Mouse (Mus musculus): Measurements from ENCODE around the gene Zfp867. TPM values are rescaled to one million over a fixed set of nuclear protein-coding genes. Genes with fewer than 3 reads are reported as not detected.

Zfp867 gene
- polyA plus RNA-seq, 1 experiment from 2014 or later, result 9.3 TPM

DNA sequence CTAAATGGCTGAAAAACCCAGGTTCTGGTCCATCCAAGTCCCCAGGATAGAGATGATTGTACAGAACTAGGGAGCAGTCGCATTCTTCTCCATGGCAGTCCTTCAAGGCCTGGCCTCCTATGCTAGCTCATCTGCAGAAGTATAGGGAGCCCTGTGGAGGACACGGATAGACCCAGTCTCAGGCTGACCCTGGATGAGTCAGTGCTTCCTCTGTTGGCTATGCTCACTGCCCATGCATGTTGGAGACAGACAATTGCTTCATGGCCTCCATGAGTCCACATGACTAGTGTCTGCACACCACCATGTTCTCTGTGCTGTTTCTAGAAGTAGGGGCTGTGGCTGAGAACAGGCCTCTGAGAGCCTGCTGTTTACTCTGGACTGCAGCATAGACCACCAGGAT is 15.9 kb downstream of the Zfp867 start:
- no peak overlapping the region for H3K4me2 ChIP-seq
- WGBS, result 90% methylated on average over 2 of the region's 2 CpGs
- no peaks in the 10 kb centered on the region for H3K9me3 ChIP-seq
- no peak overlapping the region for H3K27ac ChIP-seq
- peaks cover 59% of the 10 kb centered on the region for H3K36me3 ChIP-seq
- no peak for ATAC-seq (ENCODE audit: insufficient number of reproducible peaks, low FRiP score, low TSS enrichment, low read depth)
- H3K4me1 ChIP-seq, result peaks cover 14% of the 10 kb centered on the region
- no peak overlapping the region for H3K4me3 ChIP-seq
- H3K9ac ChIP-seq, result no peak overlapping the region
- H3K27me3 ChIP-seq, result no peaks in the 10 kb centered on the region

DNA sequence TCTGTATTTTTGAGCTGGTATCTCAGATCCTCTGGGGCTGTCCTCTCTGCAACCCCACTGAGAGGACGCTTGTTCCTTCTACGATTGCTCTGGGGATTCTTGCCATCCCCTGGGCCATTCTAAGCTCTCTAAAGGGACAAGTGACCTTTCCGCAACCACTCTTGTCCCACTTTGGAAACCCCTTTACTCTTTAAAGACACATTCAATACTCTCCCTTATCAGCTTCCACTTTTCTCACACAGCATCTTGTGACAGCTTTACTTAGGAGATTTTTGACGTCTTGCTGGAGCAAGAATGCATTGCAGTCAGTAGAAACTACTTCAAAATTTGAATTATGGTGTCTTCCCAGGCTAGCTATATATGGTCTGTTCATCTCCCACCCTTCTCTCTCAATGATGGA is 21.2 kb downstream of the Zfp867 start, which contains the start of gene Snap47:
Gene Snap47, minus strand, starts transcription at position 101 of the 400 bp plus-strand sequence.
- no peak for ATAC-seq (ENCODE audit: insufficient number of reproducible peaks, low FRiP score, low TSS enrichment, low read depth)
- peaks cover 21% of the 10 kb centered on the region for H3K4me1 ChIP-seq
- WGBS, result 76% methylated on average over 4 of the region's 4 CpGs
- H3K9me3 ChIP-seq, result no peaks in the 10 kb centered on the region
- H3K27me3 ChIP-seq, result no peaks in the 10 kb centered on the region
- H3K4me2 ChIP-seq, result peak within 1 kb of the TSS; percentile 89
- H3K27ac ChIP-seq, result peak within 1 kb of the TSS; percentile 86
- H3K36me3 ChIP-seq, result peaks cover 35% of the 10 kb centered on the region
- H3K9ac ChIP-seq, result peak within 1 kb of the TSS; percentile 90
- H3K4me3 ChIP-seq, result peak within 1 kb of the TSS; percentile 79

DNA sequence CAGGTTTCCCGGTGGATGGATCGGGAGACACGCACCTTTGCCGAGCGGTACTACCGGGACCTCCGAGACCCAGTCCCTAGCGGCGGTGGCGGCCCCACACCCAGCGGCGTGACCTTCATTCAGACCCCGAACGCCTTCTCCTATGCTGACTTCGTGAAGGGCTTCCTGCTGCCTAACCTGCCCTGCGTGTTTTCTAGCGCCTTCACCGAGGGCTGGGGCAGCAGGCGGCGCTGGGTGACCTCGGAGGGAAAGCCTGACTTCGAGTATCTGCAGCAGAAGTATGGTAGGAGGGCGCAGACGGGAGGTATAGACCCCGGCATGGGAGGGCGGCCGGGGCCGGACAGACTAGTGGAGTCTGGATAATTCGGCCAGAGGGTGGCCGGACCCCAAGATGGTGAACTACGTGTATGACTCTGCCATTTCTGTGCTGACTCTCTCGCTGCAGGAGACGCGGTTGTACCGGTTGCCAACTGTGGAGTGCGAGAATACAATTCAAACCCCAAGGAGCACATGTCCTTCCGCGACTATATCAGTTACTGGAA is 22.0 kb downstream of the Zfp867 start:
- peaks cover 27% of the 10 kb centered on the region for H3K36me3 ChIP-seq
- H3K4me3 ChIP-seq, result peak overlapping the region; percentile 79
- WGBS, result under 1% methylated on average over 38 of the region's 38 CpGs
- 0 out of 2 replicates have a peak, but pooled peaks have one; percentile 20 for ATAC-seq (ENCODE audit: insufficient number of reproducible peaks, low FRiP score, low TSS enrichment, low read depth)
- H3K27ac ChIP-seq, result peak overlapping the region; percentile 86
- peak overlapping the region; percentile 90 for H3K9ac ChIP-seq
- no peaks in the 10 kb centered on the region for H3K27me3 ChIP-seq
- peak overlapping the region; percentile 89 for H3K4me2 ChIP-seq
- H3K4me1 ChIP-seq, result peaks cover 21% of the 10 kb centered on the region
- no peaks in the 10 kb centered on the region for H3K9me3 ChIP-seq

DNA sequence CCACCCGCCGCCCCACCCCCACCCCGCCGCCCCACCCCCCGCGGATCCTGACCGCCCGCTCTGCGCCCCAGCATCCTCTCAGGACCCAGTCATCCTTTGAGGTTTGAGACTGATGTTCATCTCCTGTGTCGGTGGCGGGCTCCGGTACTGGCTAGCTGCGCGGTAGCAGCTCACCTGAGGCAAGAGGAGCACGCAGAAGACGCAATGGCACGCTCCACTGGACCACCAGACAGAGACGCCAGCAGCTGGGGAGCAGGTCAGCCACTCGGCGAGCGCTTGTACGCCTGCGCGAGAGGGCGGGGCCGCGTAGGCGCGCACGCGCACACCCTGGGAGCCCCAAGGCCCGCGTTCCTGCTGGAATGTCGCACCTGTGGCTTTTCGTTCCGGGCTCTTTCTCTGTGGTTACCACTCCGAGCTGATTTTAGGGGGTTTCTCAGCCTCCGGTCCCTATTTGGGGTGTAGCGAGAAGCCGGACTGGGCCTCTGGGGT is 22.5 kb downstream of the Zfp867 start, which contains the start of gene Jmjd4:
Gene Jmjd4, plus strand, starts transcription at position 305 of the 489 bp plus-strand sequence.
- peak within 1 kb of the TSS; percentile 86 for H3K27ac ChIP-seq
- H3K27me3 ChIP-seq, result no peaks in the 10 kb centered on the region
- peak within 1 kb of the TSS; percentile 90 for H3K9ac ChIP-seq
- 0% methylated on average over 37 of the region's 40 CpGs for WGBS
- H3K4me2 ChIP-seq, result peak within 1 kb of the TSS; percentile 89
- peaks cover 22% of the 10 kb centered on the region for H3K36me3 ChIP-seq
- peak; percentile 79 for ATAC-seq (ENCODE audit: insufficient number of reproducible peaks, low FRiP score, low TSS enrichment, low read depth)
- no peaks in the 10 kb centered on the region for H3K9me3 ChIP-seq
- H3K4me3 ChIP-seq, result peak within 1 kb of the TSS; percentile 79
- peaks cover 21% of the 10 kb centered on the region for H3K4me1 ChIP-seq

DNA sequence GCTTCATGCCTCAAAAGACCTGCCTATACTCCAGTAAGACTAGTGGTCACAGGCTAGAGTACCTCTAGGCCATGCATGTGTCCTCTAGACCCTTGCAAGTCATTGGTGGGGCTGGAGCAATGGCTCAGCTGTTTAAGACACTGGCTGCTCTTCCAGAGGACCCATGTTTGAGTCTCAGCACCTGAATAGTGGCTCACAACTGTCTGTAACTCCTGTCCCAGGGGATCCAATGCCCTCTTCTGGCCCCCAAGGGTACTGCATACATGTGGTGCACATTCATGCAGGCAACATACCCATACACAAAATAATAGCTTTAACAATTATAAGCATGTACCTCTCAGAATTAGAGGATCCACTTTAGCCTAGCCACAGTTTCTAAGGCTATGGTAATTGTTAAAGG is 29.2 kb downstream of the Zfp867 start:
- Histone ChIP-seq H3K27me3 (no peaks in the 10 kb centered on the region), H3K36me3 (peaks cover 12% of the 10 kb centered on the region), H3K4me1 (no peaks in the 10 kb centered on the region), H3K9me3 (no peaks in the 10 kb centered on the region), H3K9ac (no peak overlapping the region), H3K27ac (no peak overlapping the region), H3K4me3 (no peak overlapping the region), H3K4me2 (no peak overlapping the region)
- ATAC-seq (ENCODE audit: insufficient number of reproducible peaks, low FRiP score, low TSS enrichment, low read depth), result no peak

DNA sequence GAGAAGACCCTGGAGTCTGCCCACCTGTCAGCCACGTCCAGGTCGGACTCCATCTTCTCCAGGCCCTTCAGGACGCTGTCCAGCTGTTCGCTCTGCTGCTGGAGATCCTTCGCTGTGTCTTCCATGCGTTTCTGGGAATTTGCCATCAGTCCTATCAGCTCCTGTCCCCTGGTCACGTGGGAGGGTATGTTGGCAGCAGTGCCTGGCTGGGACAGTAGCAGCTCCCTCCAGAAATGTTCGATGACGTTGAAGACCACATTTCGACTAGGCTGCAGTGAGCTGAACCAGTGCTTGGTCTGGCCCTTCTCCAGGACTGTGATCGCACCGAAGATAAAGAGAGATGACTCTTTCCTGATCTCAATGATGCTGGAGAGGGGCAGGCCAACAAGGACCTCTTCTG is 34.3 kb downstream of the Zfp867 start:
- 94% methylated on average over 12 of the region's 12 CpGs for WGBS
- H3K36me3 ChIP-seq, result peaks cover 40% of the 10 kb centered on the region

DNA sequence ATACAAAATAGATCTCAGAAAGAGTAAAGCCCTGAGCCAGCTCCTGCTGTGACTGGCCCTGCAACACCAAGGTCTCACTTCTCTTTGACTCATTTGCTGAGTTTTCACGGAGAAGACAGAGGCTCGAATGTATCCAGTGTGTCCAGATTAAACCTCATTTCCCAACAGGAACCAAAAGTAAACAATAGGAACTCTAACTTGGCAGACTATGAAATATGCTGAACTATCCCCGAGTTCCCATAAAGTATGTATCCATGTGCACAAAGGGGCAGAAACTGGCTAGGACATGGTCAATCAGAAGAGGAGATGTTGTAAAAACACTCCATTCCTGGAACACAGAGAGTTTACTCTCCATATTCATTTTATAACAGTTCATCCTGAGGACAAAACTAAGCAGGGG is 40.0 kb downstream of the Zfp867 start:
- no peak overlapping the region for H3K9ac ChIP-seq
- H3K9me3 ChIP-seq, result no peaks in the 10 kb centered on the region; the same call in 1 of the 2 replicates
- 0 out of 2 replicates have a peak overlapping the region, but pooled peaks have one; percentile 8 for H3K27ac ChIP-seq
- ATAC-seq (ENCODE audit: insufficient number of reproducible peaks, low FRiP score, low TSS enrichment, low read depth), result peak; percentile 14; the same call in 1 of the 2 replicates
- H3K4me2 ChIP-seq, result no peak overlapping the region
- peaks cover 3% of the 10 kb centered on the region; the same call in 1 of the 2 replicates for H3K4me1 ChIP-seq
- no peaks in the 10 kb centered on the region for H3K27me3 ChIP-seq
- WGBS, result 54% methylated on average over 3 of the region's 3 CpGs
- H3K4me3 ChIP-seq, result no peak overlapping the region
- peaks cover 59% of the 10 kb centered on the region for H3K36me3 ChIP-seq

More for the DNA sequence above, 34.3 kb downstream of the Zfp867 start:
- H3K4me3 ChIP-seq, result no peak overlapping the region
- H3K27ac ChIP-seq, result no peak overlapping the region
- H3K9ac ChIP-seq, result no peak overlapping the region
- no peaks in the 10 kb centered on the region for H3K4me1 ChIP-seq
- no peaks in the 10 kb centered on the region for H3K27me3 ChIP-seq
- ATAC-seq (ENCODE audit: insufficient number of reproducible peaks, low FRiP score, low TSS enrichment, low read depth), result no peak
- no peaks in the 10 kb centered on the region; the same call in 1 of the 2 replicates for H3K9me3 ChIP-seq
- H3K4me2 ChIP-seq, result no peak overlapping the region

DNA sequence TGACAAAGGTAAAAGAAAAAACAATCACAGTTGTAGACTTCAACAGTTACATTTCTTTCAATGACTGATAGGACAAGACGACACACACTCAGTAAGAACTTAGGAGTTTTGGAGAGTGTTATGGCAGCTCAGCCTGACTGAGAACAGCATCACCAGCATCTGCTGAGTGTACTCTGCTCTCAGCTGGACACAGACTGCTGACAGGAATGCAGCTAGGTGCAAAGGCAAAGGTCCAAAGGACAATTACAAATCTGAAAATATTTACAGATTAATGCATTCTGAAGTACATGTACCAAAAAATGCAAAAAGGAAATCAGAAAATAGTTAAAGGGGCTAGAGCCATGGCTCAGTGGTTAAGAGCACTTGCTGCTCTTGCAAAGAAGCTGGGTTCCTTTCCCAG is 42.3 kb downstream of the Zfp867 start:
- WGBS, result 76% methylated on average over 1 of the region's 1 CpGs
- no peak for ATAC-seq (ENCODE audit: insufficient number of reproducible peaks, low FRiP score, low TSS enrichment, low read depth)
- H3K27ac ChIP-seq, result no peak overlapping the region
- no peak overlapping the region for H3K9ac ChIP-seq
- H3K9me3 ChIP-seq, result no peaks in the 10 kb centered on the region
- H3K4me1 ChIP-seq, result peaks cover 11% of the 10 kb centered on the region
- peaks cover 62% of the 10 kb centered on the region for H3K36me3 ChIP-seq
- H3K4me3 ChIP-seq, result no peak overlapping the region
- H3K4me2 ChIP-seq, result no peak overlapping the region
- H3K27me3 ChIP-seq, result no peaks in the 10 kb centered on the region

DNA sequence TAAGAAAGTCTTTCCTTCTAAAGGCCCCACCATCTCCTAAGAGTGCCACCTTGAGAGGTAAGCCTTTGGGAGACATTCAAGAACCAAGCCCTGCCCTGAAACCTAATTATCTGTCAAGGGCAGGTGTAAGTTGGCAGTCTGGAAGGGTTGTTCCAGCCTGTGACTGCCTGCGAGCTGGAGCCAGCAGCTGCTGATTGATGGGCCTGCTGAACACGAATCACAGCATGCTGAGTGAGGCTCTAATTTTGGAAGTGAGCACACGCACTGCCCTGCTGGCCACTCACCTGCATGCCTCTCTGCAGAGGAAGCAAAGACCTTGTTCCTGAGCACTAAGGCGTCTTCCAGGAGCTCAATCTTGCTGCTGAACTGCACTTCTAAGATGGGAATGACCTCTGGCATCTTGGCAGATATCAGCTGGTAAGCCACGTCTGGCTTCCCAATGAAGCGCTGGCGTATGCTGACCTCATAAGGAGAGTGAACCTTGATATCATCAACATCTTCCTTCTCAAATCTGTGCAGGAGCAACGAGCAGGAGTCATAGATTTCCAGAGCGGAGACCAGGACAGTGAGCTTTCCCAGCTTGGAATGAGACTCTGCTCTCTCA is 44.1 kb downstream of the Zfp867 start:
- 83% methylated on average over 9 of the region's 9 CpGs for WGBS
- Histone ChIP-seq H3K9me3 (no peaks in the 10 kb centered on the region), H3K27me3 (no peaks in the 10 kb centered on the region), H3K9ac (no peak overlapping the region), H3K4me2 (no peak overlapping the region), H3K4me3 (no peak overlapping the region), H3K4me1 (peaks cover 21% of the 10 kb centered on the region), H3K36me3 (peaks cover 65% of the 10 kb centered on the region), H3K27ac (no peak overlapping the region)
- no peak for ATAC-seq (ENCODE audit: insufficient number of reproducible peaks, low FRiP score, low TSS enrichment, low read depth)

DNA sequence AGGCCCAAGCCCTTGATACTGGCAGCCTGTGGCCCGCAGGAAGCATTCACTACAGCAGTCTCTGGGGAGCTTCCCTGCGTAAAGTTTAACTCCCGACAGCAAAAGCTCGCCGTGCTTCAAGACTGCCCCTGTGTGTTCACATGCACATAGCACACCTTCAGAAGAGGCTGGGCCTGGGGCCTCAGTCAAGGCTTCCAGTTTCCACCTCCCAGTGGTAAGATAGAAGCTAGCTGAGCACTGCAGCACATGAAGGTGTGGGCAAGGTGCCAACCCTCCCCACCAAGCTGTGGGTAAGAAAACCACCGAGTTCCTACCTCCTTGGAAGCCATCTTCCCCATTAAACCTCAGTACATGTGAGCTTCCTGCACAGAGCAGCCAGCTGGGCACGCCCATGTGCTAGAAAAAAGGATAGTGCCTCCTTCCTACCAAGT is 46.6 kb downstream of the Zfp867 start:
- Histone ChIP-seq H3K9me3 (no peaks in the 10 kb centered on the region), H3K36me3 (peaks cover 69% of the 10 kb centered on the region), H3K27ac (peak overlapping the region; percentile 19), H3K27me3 (no peaks in the 10 kb centered on the region), H3K4me3 (no peak overlapping the region), H3K9ac (no peak overlapping the region), H3K4me2 (no peak overlapping the region), H3K4me1 (peaks cover 26% of the 10 kb centered on the region)
- WGBS, result 31% methylated on average over 7 of the region's 7 CpGs
- ATAC-seq (ENCODE audit: insufficient number of reproducible peaks, low FRiP score, low TSS enrichment, low read depth), result no peak

DNA sequence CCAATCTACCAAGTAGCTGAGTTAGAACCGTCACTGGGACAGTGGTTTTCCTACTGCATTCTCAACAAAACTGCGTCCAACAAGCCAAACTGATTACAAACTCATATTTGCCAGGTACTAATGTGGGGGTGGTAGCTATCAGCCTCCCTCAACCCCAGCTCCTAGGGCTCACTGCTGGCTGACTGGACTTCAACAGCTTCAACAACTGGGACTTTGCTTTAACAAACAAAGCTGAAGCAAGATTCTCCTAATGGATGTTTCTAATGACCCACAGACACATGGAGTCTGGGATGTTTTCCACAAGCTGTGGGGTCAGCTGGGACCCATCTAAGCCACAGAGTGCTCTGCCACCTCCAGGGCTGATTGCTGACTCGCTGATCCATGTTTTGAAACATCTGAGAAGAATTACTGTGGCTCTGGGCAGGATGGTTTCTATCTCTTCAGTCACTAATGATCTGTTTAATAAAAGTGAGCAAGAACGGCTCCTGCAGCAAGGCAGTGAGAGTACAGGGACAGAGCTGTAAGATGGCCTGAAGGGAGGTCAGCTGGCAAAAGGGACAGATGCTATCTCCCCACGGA is 49.2 kb downstream of the Zfp867 start:
- Histone ChIP-seq H3K4me3 (no peak overlapping the region), H3K4me1 (peaks cover 39% of the 10 kb centered on the region), H3K9ac (no peak overlapping the region), H3K27me3 (no peaks in the 10 kb centered on the region), H3K9me3 (no peaks in the 10 kb centered on the region), H3K36me3 (peaks cover 66% of the 10 kb centered on the region), H3K27ac (no peak overlapping the region), H3K4me2 (no peak overlapping the region)
- ATAC-seq (ENCODE audit: insufficient number of reproducible peaks, low FRiP score, low TSS enrichment, low read depth), result no peak
- 58% methylated on average over 5 of the region's 5 CpGs for WGBS

DNA sequence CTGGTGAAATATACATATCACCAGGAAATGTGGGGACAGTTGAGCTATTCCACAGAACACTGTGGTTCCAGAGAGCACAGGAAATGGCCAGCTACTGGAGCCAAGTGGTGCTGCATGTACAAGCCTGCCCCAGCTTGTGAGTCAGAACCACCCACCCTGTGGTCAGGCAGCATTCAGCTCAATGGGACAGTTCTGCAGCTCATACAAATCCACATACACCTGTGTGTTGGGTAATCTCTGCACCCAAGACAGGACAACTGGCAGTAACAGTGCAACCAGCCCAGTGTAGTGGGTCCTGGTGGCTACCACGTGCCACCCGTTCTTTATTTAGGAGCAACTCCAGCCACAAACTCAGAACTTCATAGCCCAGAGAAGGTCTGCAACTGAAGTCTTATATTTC is 50.3 kb downstream of the Zfp867 start:
- no peak overlapping the region for H3K9ac ChIP-seq
- H3K4me1 ChIP-seq, result peaks cover 39% of the 10 kb centered on the region
- no peak overlapping the region for H3K4me3 ChIP-seq
- 90% methylated on average over 2 of the region's 2 CpGs for WGBS
- peaks cover 61% of the 10 kb centered on the region for H3K36me3 ChIP-seq
- H3K9me3 ChIP-seq, result no peaks in the 10 kb centered on the region
- no peaks in the 10 kb centered on the region for H3K27me3 ChIP-seq
- no peak overlapping the region for H3K4me2 ChIP-seq
- ATAC-seq (ENCODE audit: insufficient number of reproducible peaks, low FRiP score, low TSS enrichment, low read depth), result no peak
- H3K27ac ChIP-seq, result no peak overlapping the region; the same call in 1 of the 2 replicates

Data from limb, embryonic 15.5 days (tissue).